Mouse (Mus musculus): ENCODE results near the gene Pigm.

Gene Pigm

DNA sequence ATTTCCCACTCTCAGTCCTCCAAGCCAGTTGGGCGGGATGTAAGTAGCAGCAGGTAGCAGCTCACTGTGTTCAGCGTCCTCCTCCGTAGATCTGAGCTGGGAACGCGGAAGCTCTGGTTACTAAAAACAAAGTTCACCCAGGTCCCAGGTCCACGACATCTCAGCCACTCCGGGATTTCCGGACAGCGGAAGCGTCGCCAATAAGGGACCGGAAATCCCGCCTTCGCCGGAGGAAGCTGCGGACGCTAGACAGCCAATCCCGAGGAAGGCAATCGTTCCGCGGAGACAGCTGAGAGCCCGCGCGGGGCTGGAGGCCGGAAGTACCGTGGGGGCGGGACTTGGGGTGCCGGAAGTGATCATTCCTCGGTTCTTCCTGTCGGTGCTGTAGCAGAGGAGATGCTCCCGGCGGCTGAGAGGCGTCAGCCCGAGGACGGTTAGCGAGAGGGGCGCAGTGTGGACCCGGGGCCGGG is at the start of gene Pigm:
Pigm (plus strand) TSS at position 349 of the 470 bp plus-strand sequence.
- peak; percentile 98 for DNase-seq

DNA sequence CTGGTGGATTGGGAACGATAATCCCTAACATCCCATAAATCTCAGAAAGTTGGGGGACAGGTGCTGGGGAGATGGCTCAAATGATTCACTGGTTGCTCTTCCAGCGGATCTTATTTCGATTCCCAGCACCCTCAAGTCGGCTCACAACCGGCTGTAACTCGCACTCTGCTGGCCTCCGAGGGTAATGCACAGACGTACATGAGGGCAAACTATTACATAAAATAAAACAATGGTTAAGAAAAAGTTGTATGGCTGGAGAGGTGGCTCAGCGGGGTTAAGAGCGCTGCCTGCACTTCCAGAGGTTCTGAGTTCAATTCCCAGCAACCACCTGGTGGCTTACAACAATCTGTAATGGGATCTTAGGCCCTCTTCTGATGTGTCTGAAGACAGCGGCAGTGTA is 49.7 kb upstream of the Pigm start:
- DNase-seq: no peak

DNA sequence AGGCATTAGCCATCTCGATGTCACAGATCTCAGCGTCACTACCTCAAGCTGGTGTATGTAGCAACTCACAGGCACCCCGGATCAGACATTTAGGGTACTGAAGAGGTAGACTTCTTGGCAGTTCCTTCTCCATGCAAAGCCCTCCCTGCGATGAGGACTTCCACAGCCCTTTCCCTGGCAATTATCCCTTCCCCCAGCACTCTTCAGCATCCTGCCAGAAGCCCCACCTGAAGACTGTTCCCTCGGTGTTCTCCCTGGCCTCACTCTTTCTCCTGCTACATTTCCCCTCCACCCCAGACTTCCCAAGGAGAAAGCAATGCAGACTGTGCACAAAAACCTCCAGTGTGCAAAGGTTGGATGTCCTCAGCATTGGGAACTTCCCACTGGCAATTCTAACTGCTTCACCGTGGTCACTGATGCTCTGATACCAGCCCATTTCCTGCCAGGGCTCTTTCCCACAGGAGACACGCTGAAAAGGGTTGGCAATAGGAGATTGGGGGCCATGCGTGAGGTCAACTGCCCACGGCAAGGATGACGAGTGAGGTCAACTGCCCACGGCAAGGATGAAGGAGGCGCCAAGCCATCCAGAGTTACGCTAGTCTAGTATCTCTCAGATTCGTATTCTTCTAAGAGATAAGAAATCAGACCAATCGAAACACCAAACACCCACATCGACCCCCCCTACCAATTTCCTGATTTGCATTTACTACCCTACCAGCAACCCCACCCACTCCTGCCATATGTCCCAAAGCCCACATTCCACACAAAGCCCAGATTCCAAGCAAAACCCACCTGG is 48.9 kb upstream of the Pigm start:
- no peak for DNase-seq

DNA sequence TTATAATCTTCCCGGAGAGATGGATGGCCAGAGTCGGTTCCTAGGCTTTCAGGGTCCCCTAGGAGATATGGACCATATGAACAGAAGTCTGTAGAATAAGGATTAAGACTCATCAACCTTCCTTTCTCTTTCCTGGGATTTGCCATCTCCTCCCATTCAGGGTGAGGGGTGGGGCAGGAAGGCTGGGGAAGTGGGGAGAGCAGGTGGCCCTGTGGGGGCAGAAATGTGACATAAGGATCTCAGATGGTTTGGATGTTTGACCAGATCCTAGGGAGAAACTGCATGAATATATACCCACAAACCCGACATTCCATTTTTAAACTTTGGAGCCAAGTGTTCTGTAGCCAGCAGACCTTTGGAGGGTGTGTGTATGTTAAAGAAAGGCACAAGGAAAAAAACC is 48.3 kb upstream of the Pigm start:
- no peak for DNase-seq

DNA sequence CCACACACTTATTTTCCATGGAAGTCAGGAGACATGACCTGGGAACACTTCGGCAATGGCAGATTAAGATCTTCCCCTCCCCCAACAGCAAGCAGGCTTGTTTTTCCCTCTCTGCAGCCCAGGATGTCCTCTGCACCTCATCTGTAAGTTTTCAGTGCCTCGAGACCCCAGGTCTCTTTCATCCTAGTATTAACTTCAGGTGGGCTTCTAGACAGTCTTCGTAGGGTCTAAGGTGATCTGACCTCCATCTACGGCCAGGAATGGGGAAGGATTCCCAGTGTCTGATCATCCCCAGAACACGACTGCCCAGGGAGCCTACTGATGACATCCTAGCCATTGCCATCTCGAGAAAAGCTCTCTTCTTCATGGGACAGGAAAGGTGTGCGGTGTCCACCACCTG is 47.9 kb upstream of the Pigm start:
- DNase-seq: no peak

DNA sequence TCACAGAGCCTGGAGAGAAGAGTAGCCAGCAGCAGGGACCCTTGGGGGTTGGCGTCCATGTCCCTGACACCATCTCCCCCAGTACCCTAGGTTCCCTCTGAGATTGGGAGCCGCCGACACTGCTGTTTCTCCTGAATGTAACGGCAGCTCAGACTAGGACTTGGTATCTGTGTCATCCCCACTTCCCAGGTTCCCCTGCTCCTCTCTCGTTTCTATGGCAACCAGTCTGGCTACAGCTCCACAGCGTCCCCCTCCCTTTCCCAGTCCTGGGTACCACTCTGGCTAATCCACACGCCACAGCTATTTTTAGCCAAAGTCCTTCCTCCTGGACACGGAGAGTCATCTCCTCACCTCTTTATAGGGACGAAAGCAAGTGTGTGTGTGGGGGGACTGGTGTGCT is 47.2 kb upstream of the Pigm start, which contains the start of gene Kcnj9:
Kcnj9 (minus strand) TSS at position 188 of the 400 bp plus-strand sequence.
- no peak for DNase-seq

DNA sequence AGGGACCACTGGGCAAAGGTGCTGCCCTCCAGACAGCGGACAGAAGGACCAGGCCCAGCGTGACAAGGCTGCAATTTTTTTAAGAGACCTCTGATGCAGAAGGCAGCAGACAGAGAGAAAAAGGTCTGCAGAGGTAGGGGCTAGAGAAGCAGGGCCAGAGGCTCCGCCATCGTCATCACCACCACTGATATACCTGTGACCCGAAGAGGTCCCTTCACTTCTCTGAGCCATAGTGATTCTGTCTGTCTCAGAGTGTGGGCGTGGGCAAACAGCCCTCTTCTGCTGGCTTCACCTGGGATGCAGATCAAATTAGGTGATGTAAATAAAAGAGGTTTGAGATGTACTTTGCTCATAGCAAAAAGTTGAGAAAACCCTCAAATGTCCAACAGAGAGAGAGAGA is 46.7 kb upstream of the Pigm start:
- no peak for DNase-seq

DNA sequence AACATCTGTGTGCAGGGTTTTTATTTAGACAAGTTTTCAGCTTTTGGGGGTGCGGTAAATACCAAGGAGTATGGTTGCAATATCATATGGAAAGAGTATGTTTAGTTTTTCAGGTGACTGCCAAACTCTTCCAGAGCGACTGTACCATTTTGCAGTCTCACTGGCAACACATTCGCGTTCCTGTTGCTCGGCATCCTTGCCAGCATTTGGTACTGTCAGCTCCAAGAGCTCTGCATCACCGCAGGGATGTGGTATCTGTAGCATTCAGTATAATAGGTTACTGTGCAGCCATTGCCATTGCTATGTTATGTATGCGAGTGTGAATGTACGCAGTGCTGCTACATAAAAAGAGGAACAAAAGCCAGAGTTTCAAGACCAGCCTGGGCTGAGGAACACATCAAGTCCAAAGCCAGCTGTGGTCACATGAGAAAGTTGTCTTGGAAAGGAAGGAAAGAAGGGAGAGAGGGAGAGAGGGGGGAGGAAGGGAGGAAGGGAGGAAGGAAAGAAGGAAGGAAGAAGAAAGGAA is 44.9 kb upstream of the Pigm start:
- DNase-seq: no peak

DNA sequence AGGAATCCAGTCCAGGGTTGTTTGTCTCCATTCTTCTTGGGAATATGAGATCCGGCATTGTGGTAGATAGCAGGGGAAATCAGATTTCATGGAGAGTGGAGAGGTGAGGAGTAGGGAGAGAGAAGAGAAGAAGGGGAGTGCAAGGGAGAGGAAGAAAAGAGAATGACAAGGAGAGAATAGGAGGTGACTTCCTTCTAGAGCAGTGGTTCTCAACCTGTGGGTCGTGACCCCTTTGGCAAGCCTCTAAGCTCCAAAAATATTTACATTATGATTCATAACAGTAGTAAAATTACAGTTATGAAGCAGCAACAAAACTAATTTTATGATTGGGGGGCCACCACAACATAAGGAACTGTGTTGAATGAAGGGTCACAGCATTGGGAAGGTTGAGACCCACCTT is 43.4 kb upstream of the Pigm start:
- no peak for DNase-seq

DNA sequence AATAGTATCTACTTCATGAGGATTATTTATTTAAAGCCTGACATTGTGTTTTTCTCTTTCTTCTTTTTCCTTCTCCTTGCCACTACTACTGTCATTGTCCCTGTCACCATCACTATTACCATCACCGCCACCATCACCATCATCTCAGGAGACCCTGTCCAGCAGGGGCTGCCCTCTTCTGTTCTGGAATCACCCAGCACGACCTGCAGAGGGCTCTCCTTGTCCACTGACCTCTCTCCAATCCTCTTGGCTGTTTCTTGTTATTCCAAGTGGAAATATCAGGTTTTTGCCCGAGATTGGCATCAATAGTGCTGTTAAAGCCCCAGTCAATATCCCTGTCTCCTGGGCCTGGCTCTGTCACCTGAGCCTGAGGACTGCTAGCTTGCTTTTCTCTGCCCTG is 42.8 kb upstream of the Pigm start:
- DNase-seq: no peak

DNA sequence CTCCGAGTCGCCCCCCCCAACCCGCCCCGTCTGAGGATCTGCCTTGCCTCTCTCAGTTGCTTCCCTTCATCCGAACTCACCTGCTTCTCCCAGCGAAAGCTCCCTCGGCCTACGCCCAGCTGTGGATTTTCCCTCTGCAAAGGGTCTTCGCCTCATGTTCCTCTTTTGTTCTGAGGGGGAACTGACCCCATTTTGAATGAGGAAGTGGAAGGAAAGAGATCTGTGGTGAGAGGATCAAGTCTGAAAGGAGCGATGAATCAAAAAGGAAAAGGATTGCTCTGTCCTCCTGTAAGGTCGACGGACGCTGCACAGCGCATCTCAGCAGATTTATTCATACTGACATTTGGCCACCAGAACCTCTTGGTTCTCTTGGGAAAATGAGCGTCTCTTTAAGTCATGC is 40.5 kb upstream of the Pigm start:
- no peak for DNase-seq

DNA sequence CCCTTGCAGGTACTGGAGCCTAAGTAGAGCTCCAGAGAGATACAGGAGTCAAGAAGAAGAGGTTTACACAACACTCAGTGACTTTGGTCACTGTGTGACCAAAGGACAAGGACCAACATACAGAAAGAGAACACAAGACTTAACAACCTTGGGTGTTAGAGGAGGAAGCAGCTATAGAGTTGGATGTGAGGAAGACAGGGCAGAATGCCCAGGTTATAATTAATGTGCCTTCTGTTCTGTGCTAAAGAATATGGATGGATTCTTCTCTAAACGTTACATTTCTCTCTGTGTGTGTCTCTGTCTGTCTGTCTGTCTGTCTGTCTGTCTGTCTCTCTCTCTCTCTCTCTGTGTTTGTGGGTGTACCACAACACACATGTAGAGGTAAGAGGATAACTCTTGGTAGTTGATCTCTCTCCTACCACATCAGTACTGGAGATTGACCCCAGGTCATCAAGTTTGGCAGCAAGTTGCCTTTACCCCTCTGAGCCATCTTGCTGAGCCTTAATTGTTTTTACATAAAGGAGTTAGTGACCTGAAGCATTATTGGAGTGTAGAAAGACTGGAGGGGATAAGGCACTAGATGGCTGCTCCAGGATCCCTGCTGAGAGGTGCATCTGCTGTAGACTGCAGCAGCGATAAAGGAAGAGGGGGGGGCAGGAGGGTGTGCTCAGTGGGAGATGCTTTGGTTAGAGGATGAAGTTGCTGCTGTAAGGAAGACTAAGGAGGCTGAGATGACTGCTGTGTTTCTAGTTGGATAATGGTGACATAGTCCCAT is 38.7 kb upstream of the Pigm start:
- no peak for DNase-seq

DNA sequence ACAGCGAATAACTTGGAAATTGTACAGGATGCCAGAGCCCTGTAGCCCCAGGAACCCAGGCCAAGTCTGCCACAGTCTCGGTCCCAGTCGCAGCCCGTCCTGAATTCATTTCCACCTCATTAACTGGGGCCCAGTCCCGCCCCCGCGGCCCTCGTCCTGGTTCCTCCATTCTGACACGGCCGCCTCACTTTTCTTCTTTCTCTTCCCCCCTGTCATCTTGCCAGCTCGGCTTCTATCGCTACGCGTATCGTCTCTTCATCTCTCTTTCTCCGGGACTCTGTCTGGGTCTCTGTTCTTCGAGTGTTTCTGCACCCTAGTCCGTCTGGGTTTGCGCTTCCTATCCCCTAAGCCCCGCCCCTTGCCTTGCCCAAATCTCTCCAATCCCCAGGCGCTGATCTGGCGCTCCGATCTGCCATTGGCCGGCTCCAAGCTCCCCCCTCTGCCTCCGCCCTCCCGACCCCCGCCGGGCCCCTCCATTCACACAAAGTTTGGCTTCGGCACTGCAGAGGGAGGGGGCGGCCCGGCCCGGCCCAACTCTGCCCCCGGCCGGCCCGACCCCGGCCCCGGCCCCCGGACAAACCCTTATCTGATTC is 35.5 kb upstream of the Pigm start, which contains the start of gene Kcnj10:
Kcnj10 (plus strand) TSS at position 482 of the 593 bp plus-strand sequence.
- DNase-seq: peak; percentile 74

DNA sequence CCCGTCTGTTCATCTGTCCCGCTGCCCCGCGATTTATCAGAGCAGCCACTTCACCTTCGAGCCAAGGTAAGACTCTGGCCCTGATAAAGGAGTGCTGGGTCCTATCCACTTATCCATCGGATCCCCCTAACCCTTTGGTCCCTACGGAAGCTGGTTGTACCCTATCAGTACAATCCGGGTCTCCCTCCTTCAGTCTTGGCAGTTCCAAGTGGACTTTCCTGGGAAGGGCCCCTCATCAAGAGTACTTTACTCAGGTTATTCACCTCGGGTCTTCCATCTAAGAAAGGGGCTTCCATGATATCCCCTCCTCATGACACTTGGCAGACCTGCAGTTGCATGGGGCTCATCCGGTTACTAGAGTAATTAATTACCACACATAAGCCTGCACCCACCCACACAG is 35.0 kb upstream of the Pigm start:
- DNase-seq: no peak

DNA sequence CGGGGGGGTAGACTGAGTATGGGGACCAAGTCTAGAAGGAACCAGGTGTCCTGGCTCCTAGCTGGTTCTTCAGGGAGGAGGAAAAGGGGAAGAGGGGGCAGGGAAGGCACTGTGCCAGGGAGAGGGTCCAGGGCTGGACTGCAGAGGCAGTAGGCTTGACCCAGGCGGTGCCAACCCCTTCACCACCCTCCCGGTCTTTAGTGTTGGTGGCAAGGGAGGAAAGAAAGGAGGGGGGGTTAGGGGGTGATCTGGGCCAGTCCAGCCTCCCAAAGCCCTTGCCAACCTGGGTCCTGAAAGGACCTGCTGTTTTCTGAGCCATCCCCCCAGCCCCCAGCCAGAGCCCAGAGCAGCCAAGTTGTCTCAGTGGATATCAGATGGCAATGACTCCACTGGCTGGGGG is 33.6 kb upstream of the Pigm start:
- DNase-seq: no peak

DNA sequence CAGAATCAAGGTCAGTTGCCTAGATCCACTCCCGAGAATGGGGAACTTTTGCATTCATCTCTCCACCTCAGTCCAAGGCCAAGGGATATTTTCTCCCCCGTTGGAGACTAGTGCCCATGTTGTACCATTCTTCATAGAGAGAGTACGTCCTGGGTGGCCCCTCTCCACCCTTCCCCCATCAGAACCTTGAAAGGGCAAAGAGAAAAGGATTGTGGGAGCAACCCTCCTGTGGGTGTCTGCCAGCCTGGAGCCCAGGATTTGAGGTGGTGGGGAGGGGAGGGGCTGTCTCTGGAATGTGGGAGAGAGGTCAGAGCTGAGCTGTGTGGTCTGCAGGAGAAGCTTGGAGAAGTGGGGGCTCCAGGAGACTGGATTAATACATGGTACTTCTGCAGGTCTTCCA is 32.4 kb upstream of the Pigm start:
- DNase-seq: no peak

DNA sequence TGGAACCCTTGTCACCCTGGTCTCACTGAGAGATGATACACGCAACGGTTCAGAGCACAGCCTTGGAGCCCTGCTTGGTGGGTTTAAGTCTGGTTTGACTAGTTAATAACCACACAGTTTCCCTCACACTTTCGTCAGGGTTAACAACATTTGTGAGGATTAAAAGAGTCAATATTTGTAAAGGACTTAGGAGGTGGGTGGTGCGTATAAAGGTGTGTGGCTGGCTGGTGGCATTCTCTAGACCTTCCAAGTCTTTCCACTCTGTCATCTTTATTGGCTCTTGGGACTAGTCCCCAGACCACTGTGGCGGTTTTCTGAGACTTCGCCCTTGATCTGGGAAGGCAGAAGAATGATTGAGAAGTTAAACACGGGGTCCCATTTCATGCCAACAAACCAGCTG is 31.5 kb upstream of the Pigm start:
- DNase-seq: no peak

DNA sequence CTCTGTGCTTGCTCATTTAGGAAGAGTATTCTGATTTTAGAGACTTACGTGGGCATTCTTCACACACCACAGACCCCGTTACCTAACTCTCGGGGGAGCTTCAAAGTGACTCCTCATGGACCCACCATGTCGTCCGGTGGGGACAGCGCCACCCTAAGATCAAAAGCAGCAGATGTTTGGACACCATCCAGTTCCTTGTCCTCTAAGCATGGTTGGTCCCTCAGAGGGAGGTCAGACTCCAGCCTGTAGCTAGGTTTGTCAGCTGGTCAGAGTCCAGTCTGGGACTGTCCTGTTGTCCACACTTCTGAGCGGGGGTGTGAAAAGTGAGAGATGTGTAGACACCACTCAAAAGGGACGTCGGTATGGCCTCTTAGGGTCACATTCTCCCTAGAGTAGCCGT is 29.6 kb upstream of the Pigm start:
- peak in 1 of 2 experiments; percentile 37 for DNase-seq

DNA sequence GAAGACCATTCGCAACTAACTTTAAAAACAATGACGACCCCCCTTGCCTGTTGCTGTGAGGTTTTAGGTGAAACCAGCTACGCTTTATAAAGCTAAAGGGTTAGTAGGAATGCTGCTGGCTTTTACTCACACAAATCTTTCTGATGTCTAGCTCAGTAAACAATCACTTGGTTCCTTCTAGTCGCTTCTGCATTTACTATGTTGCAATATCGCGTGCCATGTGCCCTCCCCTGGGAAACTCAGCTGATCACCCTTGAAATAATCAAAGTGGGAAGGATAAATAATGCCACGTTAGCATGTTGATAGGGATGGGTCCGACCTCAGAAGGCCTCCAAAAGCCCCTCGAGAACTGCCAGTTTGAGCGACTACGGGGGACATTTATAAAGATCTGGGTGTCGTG is 29.0 kb upstream of the Pigm start:
- no peak for DNase-seq

DNA sequence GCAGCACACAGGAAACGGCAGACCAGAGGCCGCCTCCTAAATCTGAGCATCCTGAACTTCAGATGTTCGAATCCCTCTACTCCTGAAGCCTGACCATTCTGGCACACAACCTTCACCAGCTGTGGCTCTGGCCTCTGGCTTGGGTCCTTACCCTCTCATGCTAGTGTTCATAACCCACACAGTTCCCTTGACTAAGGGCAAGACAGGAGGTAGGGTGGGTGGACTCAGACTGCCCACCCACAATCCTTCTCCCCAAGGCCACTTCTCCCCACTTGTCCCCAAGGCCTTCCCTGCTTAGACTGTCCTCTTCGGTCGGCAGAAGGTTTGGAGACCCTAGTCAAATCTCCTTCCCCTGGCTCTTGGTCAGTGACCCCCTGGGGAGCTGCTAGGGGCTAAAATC is 26.8 kb upstream of the Pigm start:
- no peak for DNase-seq

DNA sequence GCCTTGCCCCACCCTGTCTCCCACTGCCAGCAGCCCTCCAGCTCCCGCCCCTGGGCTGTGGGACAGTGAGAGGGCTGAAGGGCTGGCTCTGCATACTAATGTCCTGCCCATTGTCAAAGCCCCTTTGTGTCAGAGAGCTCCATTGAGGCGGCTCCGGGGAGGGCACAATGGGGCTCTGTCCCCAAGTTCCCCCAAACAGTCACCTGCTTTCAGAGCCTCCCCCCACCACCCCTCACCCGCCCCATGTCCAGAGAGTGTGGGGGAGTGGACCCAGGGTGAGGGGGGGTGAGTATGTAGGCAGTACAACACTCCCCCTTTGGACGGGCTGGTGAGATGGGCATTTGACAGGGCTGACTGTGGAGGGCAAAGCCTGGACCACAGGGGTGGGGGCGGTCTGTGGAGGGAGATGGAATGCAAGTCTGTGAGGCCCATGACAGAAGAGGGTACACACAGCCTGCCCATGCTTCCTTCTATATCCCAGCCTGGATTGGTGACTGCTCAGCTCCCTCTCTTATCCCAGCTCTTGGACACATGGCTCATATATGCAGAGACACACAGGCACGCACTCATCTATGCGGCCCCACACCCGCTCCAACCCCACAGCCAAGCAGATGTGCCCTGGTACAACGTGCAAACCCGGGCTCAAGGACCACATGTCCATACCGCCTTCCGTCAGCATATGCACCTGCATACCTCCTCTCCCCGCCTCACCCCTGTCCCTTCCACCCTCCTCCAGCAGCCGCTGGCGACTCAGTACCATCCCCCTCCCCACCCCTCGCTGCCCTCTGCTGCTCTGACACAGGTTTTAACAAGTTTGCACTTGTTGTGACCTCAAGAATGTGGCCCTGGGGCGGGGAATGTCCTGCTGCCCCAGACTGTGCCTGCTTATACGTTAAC is 26.2 kb upstream of the Pigm start:
- peak; percentile 83 to 91 for DNase-seq

DNA sequence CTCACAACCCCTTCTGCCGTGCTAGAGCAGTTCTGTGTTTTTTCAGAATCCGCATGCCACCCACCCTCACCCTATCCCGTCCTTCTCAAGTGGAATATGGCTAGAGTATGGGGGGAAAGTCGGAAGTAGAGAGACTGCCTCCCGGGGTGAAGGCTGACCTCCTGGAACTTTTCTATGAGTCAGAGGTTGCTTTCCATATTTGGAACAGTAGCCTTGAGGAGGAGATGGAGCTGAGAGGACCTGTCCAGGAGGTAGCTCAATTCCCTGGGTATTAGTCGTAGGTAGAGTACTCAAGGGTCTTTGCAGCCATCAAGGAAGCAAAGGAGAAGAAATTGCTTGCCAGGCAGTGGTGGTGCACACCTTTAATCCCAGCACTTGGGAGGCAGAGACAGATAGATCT is 24.3 kb upstream of the Pigm start:
- DNase-seq: no peak
